Mouse (Mus musculus) kidney, embryonic 16.5 days (tissue): ENCODE data around the gene AL732309.1. TPM values are rescaled to one million over a fixed set of nuclear protein-coding genes. Genes with fewer than 3 reads are reported as not detected.

Source experiments
- ATAC-seq: fragments of 200-750 bp; cut with Nextera tagmentation; 2 replicates; pipeline ENCODE4 v1.8.0; 2017; ENCODE audit warnings: moderate TSS enrichment; ENCODE audit not compliant: low FRiP score, low TSS enrichment
- H3K27ac ChIP-seq: fragments of 300-500 bp; sonication (generic); 2 replicates; pipeline ENCODE4 v1.5.1; 2014; ENCODE audit warnings: low read length
- H3K27me3 ChIP-seq: fragments of 300-500 bp; sonication (generic); 2 replicates; pipeline ENCODE4 v1.6.1; 2014; ENCODE audit warnings: low read length, control low read depth, mixed read lengths; ENCODE audit not compliant: insufficient read depth
- H3K36me3 ChIP-seq: fragments of 300-500 bp; sonication (generic); 2 replicates; pipeline ENCODE4 v1.6.1; 2014; ENCODE audit warnings: low read length, control low read depth, mixed read lengths; ENCODE audit not compliant: insufficient read depth
- H3K4me1 ChIP-seq: fragments of 300-500 bp; sonication (generic); 2 replicates; pipeline ENCODE4 v1.6.1; 2014; ENCODE audit warnings: low read length, control low read depth, mixed read lengths; ENCODE audit not compliant: insufficient read depth
- H3K4me2 ChIP-seq: fragments of 300-500 bp; sonication (generic); replicated peaks from 2 replicates; pipeline ENCODE4 v1.6.1; 2014; ENCODE audit warnings: low read depth, low read length
- H3K4me3 ChIP-seq: fragments of 300-500 bp; sonication (generic); 2 replicates; pipeline ENCODE4 v1.5.1; 2014; ENCODE audit warnings: mild to moderate bottlenecking, low read length
- H3K9ac ChIP-seq: fragments of 300-500 bp; sonication (generic); replicated peaks from 2 replicates; pipeline ENCODE4 v1.6.1; 2014; ENCODE audit warnings: low read length
- H3K9me3 ChIP-seq: fragments of 300-500 bp; sonication (generic); 2 replicates; pipeline ENCODE4 v1.6.1; 2016; ENCODE audit warnings: low read length, control low read depth
- WGBS: fragments of 180-500 bp; shearing (Covaris S2); extraction: QIAGEN DNeasy Blood & Tissue Kit; methylation state at CpG from one replicate; pipeline ENCODE4 v1.1.7; 2014; 5-methylcytosine and 5-hydroxymethylcytosine counted together
- polyA plus RNA-seq: library from polyadenylated mRNA; unstranded; fragments of >200 nt; fragmentation: Nextera tagmentation; extraction: Ambion mirVana; gene quantifications from 2 replicates; pipeline ENCODE4 v1.2.1, GENCODE M21; 2015

The AL732309.1 gene
- polyA plus RNA-seq = 6.1 and 7.0 TPM in 2 replicates

GRCm38 (mm10) chr2:25246183-25247072 lies at the start of gene AL732309.1:
AL732309.1 (minus strand) TSS chr2:25246863.
- H3K27me3 ChIP-seq = peaks cover 17% of the 10 kb centered on the region
- H3K27ac ChIP-seq = no peak within 1 kb of the TSS
- no peaks in the 10 kb centered on the region for H3K9me3 ChIP-seq
- H3K9ac ChIP-seq = no peak within 1 kb of the TSS
- no peak within 1 kb of the TSS for H3K4me2 ChIP-seq
- H3K4me3 ChIP-seq = no peak within 1 kb of the TSS
- 82% methylated on average over 10 of the region's 10 CpGs for WGBS
- H3K36me3 ChIP-seq = peaks cover 38% of the 10 kb centered on the region
- no peak for ATAC-seq
- H3K4me1 ChIP-seq = peaks cover 15% of the 10 kb centered on the region

- 70% methylated on average over 9 of the region's 9 CpGs for WGBS
- Histone ChIP-seq H3K4me2 (no peak overlapping the region), H3K9ac (no peak overlapping the region), H3K27ac (no peak overlapping the region), H3K4me3 (no peak overlapping the region), H3K36me3 (no peaks in the 10 kb centered on the region), H3K4me1 (peaks cover 24% of the 10 kb centered on the region), H3K27me3 (peaks cover 53% of the 10 kb centered on the region), H3K9me3 (no peaks in the 10 kb centered on the region)
- no peak for ATAC-seq
Measured at GRCm38 (mm10) chr2:25293706-25294105, 47.0 kb upstream of the AL732309.1 start.

- Histone ChIP-seq H3K4me1 (peaks cover 24% of the 10 kb centered on the region), H3K27me3 (peaks cover 62% of the 10 kb centered on the region), H3K4me3 (no peak overlapping the region; the same call in 1 of the 2 replicates), H3K4me2 (no peak overlapping the region), H3K36me3 (no peaks in the 10 kb centered on the region), H3K9ac (no peak overlapping the region), H3K27ac (no peak overlapping the region), H3K9me3 (no peaks in the 10 kb centered on the region)
- WGBS = 0% methylated on average over 1 of the region's 1 CpGs
- ATAC-seq = no peak
Measured at GRCm38 (mm10) chr2:25292856-25293255, 46.2 kb upstream of the AL732309.1 start.

GRCm38 (mm10) chr2:25292054-25292544 lies 45.4 kb upstream of the AL732309.1 start:
- Histone ChIP-seq H3K9me3 (no peaks in the 10 kb centered on the region), H3K27me3 (peaks cover 62% of the 10 kb centered on the region), H3K27ac (no peak overlapping the region), H3K4me1 (peaks cover 24% of the 10 kb centered on the region), H3K4me2 (peak overlapping the region; percentile 57), H3K9ac (0 out of 2 replicates have a peak overlapping the region, but pooled peaks have one; percentile 41), H3K4me3 (peak overlapping the region; percentile 38), H3K36me3 (no peaks in the 10 kb centered on the region)
- peak; percentile 46 for ATAC-seq
- WGBS = 3% methylated on average over 32 of the region's 43 CpGs

- Histone ChIP-seq H3K27ac (no peak overlapping the region), H3K4me3 (peak overlapping the region; percentile 38), H3K9me3 (no peaks in the 10 kb centered on the region), H3K4me1 (peaks cover 24% of the 10 kb centered on the region), H3K4me2 (peak overlapping the region; percentile 57), H3K27me3 (peaks cover 62% of the 10 kb centered on the region), H3K36me3 (no peaks in the 10 kb centered on the region), H3K9ac (no peak overlapping the region)
- WGBS = 6% methylated on average over 30 of the region's 32 CpGs
- no peak for ATAC-seq
Measured at GRCm38 (mm10) chr2:25291184-25292053, 44.8 kb upstream of the AL732309.1 start.

GRCm38 (mm10) chr2:25290816-25291130 lies 44.1 kb upstream of the AL732309.1 start:
- Histone ChIP-seq H3K4me1 (peaks cover 24% of the 10 kb centered on the region), H3K27ac (no peak overlapping the region)

GRCm38 (mm10) chr2:25290101-25290815 lies 43.6 kb upstream of the AL732309.1 start:
- Histone ChIP-seq H3K4me1 (peaks cover 24% of the 10 kb centered on the region), H3K36me3 (peaks cover 7% of the 10 kb centered on the region), H3K4me3 (peak overlapping the region; percentile 16), H3K9ac (no peak overlapping the region), H3K27me3 (peaks cover 60% of the 10 kb centered on the region), H3K4me2 (peak overlapping the region; percentile 37), H3K27ac (no peak overlapping the region), H3K9me3 (no peaks in the 10 kb centered on the region)
- no peak for ATAC-seq
- WGBS = 1% methylated on average over 54 of the region's 54 CpGs

More at GRCm38 (mm10) chr2:25290816-25291130, 44.1 kb upstream of the AL732309.1 start:
- peak overlapping the region; percentile 16 for H3K4me3 ChIP-seq
- H3K36me3 ChIP-seq = peaks cover 2% of the 10 kb centered on the region; the same call in 1 of the 2 replicates
- H3K27me3 ChIP-seq = peaks cover 62% of the 10 kb centered on the region
- no peak for ATAC-seq
- H3K9ac ChIP-seq = no peak overlapping the region
- H3K9me3 ChIP-seq = no peaks in the 10 kb centered on the region
- WGBS = under 1% methylated on average over 18 of the region's 18 CpGs
- H3K4me2 ChIP-seq = peak overlapping the region; percentile 37

GRCm38 (mm10) chr2:25289651-25290050 lies 43.0 kb upstream of the AL732309.1 start, which contains the start of gene Lrrc26:
Lrrc26 (plus strand) TSS chr2:25289915.
- 9% methylated on average over 11 of the region's 11 CpGs for WGBS
- Histone ChIP-seq H3K4me1 (peaks cover 24% of the 10 kb centered on the region), H3K4me3 (peak within 1 kb of the TSS; percentile 16), H3K4me2 (peak within 1 kb of the TSS; percentile 37), H3K27me3 (peaks cover 55% of the 10 kb centered on the region), H3K36me3 (peaks cover 13% of the 10 kb centered on the region), H3K27ac (no peak within 1 kb of the TSS), H3K9me3 (no peaks in the 10 kb centered on the region), H3K9ac (no peak within 1 kb of the TSS)
- ATAC-seq = no peak

GRCm38 (mm10) chr2:25288734-25289345 lies 42.2 kb upstream of the AL732309.1 start:
- no peak for ATAC-seq
- Histone ChIP-seq H3K36me3 (peaks cover 21% of the 10 kb centered on the region), H3K9me3 (no peaks in the 10 kb centered on the region), H3K4me2 (no peak overlapping the region), H3K27ac (no peak overlapping the region), H3K4me3 (no peak overlapping the region), H3K4me1 (peaks cover 24% of the 10 kb centered on the region), H3K9ac (no peak overlapping the region), H3K27me3 (peaks cover 55% of the 10 kb centered on the region)
- 84% methylated on average over 7 of the region's 7 CpGs for WGBS
